Mouse (Mus musculus) heart, embryonic 16.5 days (tissue): Measurements from ENCODE around the gene Ntm. TPM values are rescaled to one million over a fixed set of nuclear protein-coding genes. Genes with fewer than 3 reads are reported as not detected.

Experiments
- ATAC-seq: fragments of 200-750 bp; cut with Nextera tagmentation; replicated peaks from 2 replicates; pipeline ENCODE4 v1.8.0; 2017; ENCODE audit warnings: moderate number of reproducible peaks; ENCODE audit not compliant: insufficient read depth, low FRiP score; ENCODE audit errors: extremely low read depth
- H3K27ac ChIP-seq: fragments of 300-500 bp; sonication (generic); 2 replicates; pipeline ENCODE4 v1.5.1; 2014; ENCODE audit warnings: mild to moderate bottlenecking, low read length, control low read depth, moderate library complexity
- H3K27me3 ChIP-seq: fragments of 300-500 bp; sonication (generic); 2 replicates; pipeline ENCODE4 v1.6.1; 2014; ENCODE audit warnings: low read length, mixed read lengths; ENCODE audit not compliant: control insufficient read depth, insufficient read depth
- H3K36me3 ChIP-seq: fragments of 300-500 bp; sonication (generic); 2 replicates; pipeline ENCODE4 v1.6.1; 2014; ENCODE audit not compliant: control insufficient read depth, insufficient read depth
- H3K4me1 ChIP-seq: fragments of 300-500 bp; sonication (generic); 2 replicates; pipeline ENCODE4 v1.6.1; 2014; ENCODE audit warnings: low read length, mixed read lengths; ENCODE audit not compliant: control insufficient read depth, insufficient read depth
- H3K4me2 ChIP-seq: fragments of 300-500 bp; sonication (generic); 2 replicates; pipeline ENCODE4 v1.6.1; 2014; ENCODE audit warnings: low read depth, mild to moderate bottlenecking, control low read depth, low read length
- H3K4me3 ChIP-seq: fragments of 300-500 bp; sonication (generic); 2 replicates; pipeline ENCODE4 v1.5.1; 2014; ENCODE audit warnings: mild to moderate bottlenecking, control low read depth, low read length
- H3K9ac ChIP-seq: fragments of 300-500 bp; sonication (generic); 2 replicates; pipeline ENCODE4 v1.6.1; 2014; ENCODE audit warnings: low read length, control low read depth
- H3K9me3 ChIP-seq: fragments of 300-500 bp; sonication (generic); replicated peaks from 2 replicates; pipeline ENCODE4 v1.6.1; 2016; ENCODE audit warnings: low read length; ENCODE audit not compliant: control insufficient read depth
- WGBS: fragments of 180-500 bp; shearing (Covaris S2); extraction: QIAGEN DNeasy Blood & Tissue Kit; methylation state at CpG from one replicate; pipeline ENCODE4 v1.1.7; 2014; 5-methylcytosine and 5-hydroxymethylcytosine counted together
- polyA plus RNA-seq: library from polyadenylated mRNA; unstranded; fragments of >200 nt; fragmentation: Nextera tagmentation; extraction: Ambion mirVana; gene quantifications from 2 replicates; pipeline ENCODE4 v1.2.1, GENCODE M21; 2015

The Ntm gene
- polyA plus RNA-seq, 1 experiment from 2014 or later: 23.6 TPM

- ATAC-seq: no peak
- Histone ChIP-seq H3K36me3 (no peaks in the 10 kb centered on the region), H3K9me3 (no peaks in the 10 kb centered on the region), H3K4me3 (no peak overlapping the region), H3K4me1 (no peaks in the 10 kb centered on the region), H3K27ac (no peak overlapping the region), H3K9ac (no peak overlapping the region), H3K4me2 (no peak overlapping the region), H3K27me3 (no peaks in the 10 kb centered on the region)
- WGBS: 70% methylated on average over 10 of the region's 10 CpGs
Observed at GRCm38 (mm10) chr9:29791199-29791915, 171.6 kb downstream of the Ntm start.

- H3K4me2 ChIP-seq: no peak overlapping the region
- no peak overlapping the region for H3K4me3 ChIP-seq
- no peak for ATAC-seq
- no peak overlapping the region for H3K9ac ChIP-seq
- 59% methylated on average over 4 of the region's 4 CpGs for WGBS
- no peaks in the 10 kb centered on the region for H3K36me3 ChIP-seq
- no peaks in the 10 kb centered on the region for H3K27me3 ChIP-seq
- no peak overlapping the region for H3K27ac ChIP-seq
- H3K4me1 ChIP-seq: no peaks in the 10 kb centered on the region
- H3K9me3 ChIP-seq: no peaks in the 10 kb centered on the region
Observed at GRCm38 (mm10) chr9:29790017-29790416, 172.9 kb downstream of the Ntm start.

DNA sequence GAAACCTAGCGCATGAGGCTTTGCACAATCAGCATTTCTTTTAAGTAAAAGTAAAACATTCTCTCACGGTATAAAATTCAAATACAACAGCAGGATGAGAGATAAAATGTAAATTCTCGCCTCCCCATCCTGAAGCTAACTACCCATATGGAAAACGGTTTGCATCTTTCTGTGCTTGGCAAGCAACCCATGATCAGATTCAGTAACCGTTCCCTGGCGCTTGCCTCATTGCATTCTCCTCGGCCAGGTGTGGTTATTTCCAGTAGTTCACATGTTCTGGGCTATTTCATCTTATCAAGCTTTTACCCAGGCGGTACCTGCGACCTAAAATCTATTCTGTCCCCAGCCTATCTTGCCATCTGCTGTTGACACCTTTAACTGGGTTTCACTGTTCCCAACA lies 174.1 kb downstream of the Ntm start:
- no peaks in the 10 kb centered on the region for H3K36me3 ChIP-seq
- no peak overlapping the region for H3K27ac ChIP-seq
- ATAC-seq: no peak
- no peak overlapping the region for H3K4me2 ChIP-seq
- WGBS: 71% methylated on average over 9 of the region's 9 CpGs
- H3K4me3 ChIP-seq: no peak overlapping the region
- no peaks in the 10 kb centered on the region for H3K4me1 ChIP-seq
- no peak overlapping the region for H3K9ac ChIP-seq
- no peaks in the 10 kb centered on the region for H3K27me3 ChIP-seq
- H3K9me3 ChIP-seq: no peaks in the 10 kb centered on the region

DNA sequence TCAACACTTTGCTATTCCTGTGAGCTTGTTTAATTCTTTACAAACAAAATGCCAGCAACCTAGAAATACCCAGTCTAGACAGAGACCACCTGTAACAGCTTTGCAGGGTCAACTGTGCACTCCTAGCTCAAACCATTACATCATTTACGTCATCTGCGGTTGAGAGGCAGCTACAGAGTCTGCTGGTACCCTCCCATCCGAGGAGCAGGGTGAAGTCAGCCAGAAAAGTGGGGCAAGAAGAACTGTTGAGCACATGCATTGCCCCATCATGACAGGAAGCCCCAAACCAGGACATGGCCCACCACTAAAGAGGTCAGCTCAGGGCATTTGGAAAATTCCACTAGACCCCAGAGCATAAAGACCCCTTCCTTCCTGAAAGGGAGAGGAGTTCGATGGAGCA lies 175.5 kb downstream of the Ntm start:
- Histone ChIP-seq H3K36me3 (no peaks in the 10 kb centered on the region), H3K9ac (no peak overlapping the region), H3K27me3 (no peaks in the 10 kb centered on the region), H3K4me3 (no peak overlapping the region), H3K4me2 (no peak overlapping the region), H3K9me3 (no peaks in the 10 kb centered on the region), H3K4me1 (no peaks in the 10 kb centered on the region), H3K27ac (no peak overlapping the region)
- 69% methylated on average over 4 of the region's 4 CpGs for WGBS
- no peak for ATAC-seq

- Histone ChIP-seq H3K36me3 (no peaks in the 10 kb centered on the region), H3K27ac (no peak overlapping the region), H3K4me2 (no peak overlapping the region), H3K4me3 (no peak overlapping the region), H3K4me1 (no peaks in the 10 kb centered on the region), H3K27me3 (no peaks in the 10 kb centered on the region), H3K9ac (no peak overlapping the region), H3K9me3 (no peaks in the 10 kb centered on the region)
- 64% methylated on average over 4 of the region's 4 CpGs for WGBS
- ATAC-seq: no peak
Observed at GRCm38 (mm10) chr9:29782697-29783096, 180.2 kb downstream of the Ntm start.

- H3K27me3 ChIP-seq: no peaks in the 10 kb centered on the region
- H3K27ac ChIP-seq: no peak overlapping the region
- no peak overlapping the region for H3K4me3 ChIP-seq
- 67% methylated on average over 7 of the region's 7 CpGs for WGBS
- H3K36me3 ChIP-seq: no peaks in the 10 kb centered on the region
- H3K9me3 ChIP-seq: no peaks in the 10 kb centered on the region
- H3K9ac ChIP-seq: no peak overlapping the region
- ATAC-seq: no peak
- H3K4me2 ChIP-seq: no peak overlapping the region
- H3K4me1 ChIP-seq: no peaks in the 10 kb centered on the region
Observed at GRCm38 (mm10) chr9:29779739-29780138, 183.2 kb downstream of the Ntm start.

- Histone ChIP-seq H3K9ac (no peak overlapping the region), H3K4me2 (no peak overlapping the region), H3K27me3 (no peaks in the 10 kb centered on the region), H3K4me1 (no peaks in the 10 kb centered on the region), H3K36me3 (no peaks in the 10 kb centered on the region), H3K9me3 (no peaks in the 10 kb centered on the region), H3K4me3 (no peak overlapping the region), H3K27ac (no peak overlapping the region)
- 80% methylated on average over 3 of the region's 3 CpGs for WGBS
- ATAC-seq: no peak
Observed at GRCm38 (mm10) chr9:29776951-29777350, 186.0 kb downstream of the Ntm start.

GRCm38 (mm10) chr9:29776542-29776941 lies 186.4 kb downstream of the Ntm start:
- Histone ChIP-seq H3K27me3 (no peaks in the 10 kb centered on the region), H3K4me1 (no peaks in the 10 kb centered on the region), H3K36me3 (no peaks in the 10 kb centered on the region), H3K9ac (no peak overlapping the region), H3K9me3 (no peaks in the 10 kb centered on the region), H3K4me3 (no peak overlapping the region), H3K4me2 (no peak overlapping the region), H3K27ac (no peak overlapping the region)
- 57% methylated on average over 4 of the region's 4 CpGs for WGBS
- ATAC-seq: no peak

GRCm38 (mm10) chr9:29776030-29776429 lies 186.9 kb downstream of the Ntm start:
- ATAC-seq: no peak
- WGBS: 84% methylated on average over 4 of the region's 4 CpGs
- no peak overlapping the region for H3K27ac ChIP-seq
- no peak overlapping the region for H3K4me2 ChIP-seq
- H3K9ac ChIP-seq: no peak overlapping the region
- H3K4me3 ChIP-seq: no peak overlapping the region
- no peaks in the 10 kb centered on the region for H3K4me1 ChIP-seq
- no peaks in the 10 kb centered on the region for H3K9me3 ChIP-seq
- H3K36me3 ChIP-seq: no peaks in the 10 kb centered on the region
- no peaks in the 10 kb centered on the region for H3K27me3 ChIP-seq
